Mouse (Mus musculus): Measurements from ENCODE around the gene Evi5.

Gene Evi5

GRCm38 (mm10) chr5:107705756-107706155 lies 169.2 kb downstream of the Evi5 start:
- no peak for DNase-seq (ENCODE audit: low spot score)

- no peak for DNase-seq (ENCODE audit: low spot score)
Observed at GRCm38 (mm10) chr5:107703207-107703763, 171.6 kb downstream of the Evi5 start.

- no peak for DNase-seq (ENCODE audit: low spot score)
Observed at GRCm38 (mm10) chr5:107701658-107702057, 173.2 kb downstream of the Evi5 start.

- DNase-seq (ENCODE audit: low spot score) = no peak
Observed at GRCm38 (mm10) chr5:107700873-107701272, 174.0 kb downstream of the Evi5 start.

GRCm38 (mm10) chr5:107698888-107699287 lies 176.0 kb downstream of the Evi5 start:
- DNase-seq (ENCODE audit: low spot score) = no peak

GRCm38 (mm10) chr5:107695019-107695418 lies 179.9 kb downstream of the Evi5 start:
- no peak for DNase-seq (ENCODE audit: low spot score)
